Mouse (Mus musculus) left cerebral cortex, postnatal 14 days (tissue): Measurements from ENCODE around the gene Mrpl23. TPM values are rescaled to one million over a fixed set of nuclear protein-coding genes. Genes with fewer than 3 reads are reported as not detected.

ENCODE experiments used
- DNase-seq, 2 experiments: peaks; one replicate each; pipeline ENCODE4 v3.0.0; 2021 to 2022; ENCODE audit warnings: low spot score in 2 of 2, mixed read lengths in 1 of 2
- intact Hi-C: fragments of 180-260 bp; cut with DNase I; formaldehyde crosslinking; loops from one replicate; pipeline ENCODE4 v1.15.1; 2025
- microRNA-seq, 2 experiments: library from miRNA; unstranded; fragments of <30 nt; microRNA quantifications; one replicate each; pipeline ENCODE4 v1.2.0; 2022
- total RNA-seq, 2 experiments: library from RNA; stranded (reverse); gene quantifications; 2 replicates each; pipeline ENCODE4 v1.2.3; 2021

Mrpl23 gene
- total RNA-seq, 2 experiments from 2014 or later: 4.1 to 8.0 TPM

DNA sequence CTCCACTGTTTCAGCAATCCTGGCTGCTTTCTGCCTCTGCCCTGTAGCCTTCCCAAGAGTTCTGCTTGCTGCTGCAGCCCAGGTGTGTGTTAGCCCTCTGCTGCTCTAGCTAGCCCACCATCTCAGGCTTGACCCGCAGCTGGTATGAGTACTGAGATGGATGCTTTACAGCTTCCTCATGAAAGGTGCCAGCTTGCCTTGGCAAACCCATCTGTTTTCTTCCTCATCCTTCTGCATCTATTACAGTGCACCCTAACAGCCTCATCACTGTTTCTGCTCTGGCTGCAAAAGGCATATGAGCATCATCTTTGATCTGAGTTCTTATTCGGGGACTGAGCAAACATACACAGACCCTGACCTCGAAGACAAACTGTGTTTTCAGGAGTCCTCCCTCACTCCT, 53.4 kb downstream of the Mrpl23 start:
- intact Hi-C loops: no loop called here
- DNase-seq: peak in 1 of 2 experiments; percentile 33

DNA sequence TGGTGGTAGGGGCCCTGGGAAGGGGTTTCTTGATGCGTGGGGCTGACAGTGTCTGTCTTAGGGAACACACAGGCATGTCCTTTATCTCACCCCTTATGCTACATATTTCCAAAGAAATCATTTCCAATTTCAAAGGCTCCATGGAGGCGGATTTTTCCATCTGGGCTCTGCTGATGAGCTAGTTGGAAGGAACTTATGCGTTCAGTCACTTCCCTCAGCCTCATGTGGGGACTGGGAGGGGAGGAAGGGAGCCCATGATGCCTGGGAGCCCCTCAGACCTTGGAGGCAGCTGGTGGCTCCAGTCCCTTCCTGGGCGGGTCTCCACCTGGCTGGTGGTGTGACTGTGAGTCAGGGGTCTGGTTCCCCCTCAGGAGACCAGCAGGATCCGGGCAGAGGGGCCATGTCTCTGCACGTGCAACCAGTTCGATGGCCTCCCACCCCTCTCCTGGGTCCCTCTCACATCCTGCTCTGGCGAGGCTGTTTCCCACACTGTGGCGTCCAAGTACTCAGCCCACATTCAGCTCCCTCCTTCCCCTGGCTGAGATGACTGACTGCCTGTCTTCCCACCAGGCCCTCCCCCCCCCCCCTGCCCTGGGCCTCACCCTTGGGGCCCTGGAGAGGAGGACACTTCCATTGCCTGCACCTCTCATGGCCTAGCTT, 55.9 kb downstream of the Mrpl23 start:
- intact Hi-C loops: no loop called here
- DNase-seq: peak; percentile 33 to 46

Small RNA genes lying within 50 kb of the gene (microRNA-seq; reads per million reads assigned to microRNA genes)
- 0 reads per million in 2 experiments for gene Mir675

Other genes with a start within 250 kb of the Mrpl23 start
- gene Krtap5-1, start 235.6 kb upstream of the Mrpl23 start, total RNA-seq: not detected
- gene Krtap5-4, start 229.1 kb upstream of the Mrpl23 start, total RNA-seq: not detected
- gene Ifitm10, start 158.9 kb upstream of the Mrpl23 start, total RNA-seq: 10 to 100 TPM; 22.3 to 24.9 TPM
- 1 to 10 TPM; 2.1 to 7.1 TPM for gene Gm49369, start 150.0 kb upstream of the Mrpl23 start, total RNA-seq
- gene Ctsd, start 144.6 kb upstream of the Mrpl23 start, total RNA-seq: 100 to 1,000 TPM; 295 to 303 TPM
- under 1 TPM in 1 of 2 experiments, not detected in 1; 0.44 TPM for gene Syt8, start 97.8 kb upstream of the Mrpl23 start, total RNA-seq
- under 1 TPM in 1 of 2 experiments, not detected in 1; 0.74 TPM for gene Tnni2, start 90.9 kb upstream of the Mrpl23 start, total RNA-seq
- gene Lsp1, start 71.9 kb upstream of the Mrpl23 start, total RNA-seq: 1 to 10 TPM; 6.4 to 7.7 TPM
- not detected for gene Tnnt3, start 33.9 kb upstream of the Mrpl23 start, total RNA-seq
- gene Igf2, start 134.1 kb downstream of the Mrpl23 start, total RNA-seq: 100 to 1,000 TPM; 179 to 218 TPM
- gene Gm49394, start 137.3 kb downstream of the Mrpl23 start, total RNA-seq: under 1 TPM in 1 of 2 experiments, not detected in 1; 0.11 TPM
- gene Ins2, start 210.7 kb downstream of the Mrpl23 start, total RNA-seq: not detected